Mouse (Mus musculus): ENCODE results near the gene Grin2c. TPM values are rescaled to one million over a fixed set of nuclear protein-coding genes. Genes with fewer than 3 reads are reported as not detected.

Grin2c gene
- polyA plus RNA-seq, 1 experiment: not detected

- no peak for TF ChIP-seq GATA1 (IDR thresholded peaks at IDR 0.05; ENCODE audit: low read length)
These were observed 22.8 kb upstream of the Grin2c start for GRCm38 (mm10) chr11:115289885-115290284.

- TF ChIP-seq GATA1 (IDR thresholded peaks at IDR 0.05; ENCODE audit: low read length): no peak
These were observed 21.3 kb upstream of the Grin2c start for GRCm38 (mm10) chr11:115288305-115288704.

- TF ChIP-seq GATA1 (IDR thresholded peaks at IDR 0.05; ENCODE audit: low read length): no peak
These were observed 20.3 kb upstream of the Grin2c start for GRCm38 (mm10) chr11:115287386-115287785.

- TF ChIP-seq GATA1 (IDR thresholded peaks at IDR 0.05; ENCODE audit: low read length): no peak
These were observed 19.4 kb upstream of the Grin2c start for GRCm38 (mm10) chr11:115286201-115286993.

GRCm38 (mm10) chr11:115285282-115285681, 18.2 kb upstream of the Grin2c start:
- TF ChIP-seq GATA1 (IDR thresholded peaks at IDR 0.05; ENCODE audit: low read length): no peak

- TF ChIP-seq GATA1 (IDR thresholded peaks at IDR 0.05; ENCODE audit: low read length): no peak
These were observed 17.0 kb upstream of the Grin2c start for GRCm38 (mm10) chr11:115283891-115284620.

- TF ChIP-seq GATA1 (IDR thresholded peaks at IDR 0.05; ENCODE audit: low read length): no peak
These were observed 16.4 kb upstream of the Grin2c start for GRCm38 (mm10) chr11:115283486-115283765.

GRCm38 (mm10) chr11:115282723-115283485, 15.9 kb upstream of the Grin2c start:
- no peak for TF ChIP-seq GATA1 (IDR thresholded peaks at IDR 0.05; ENCODE audit: low read length)

- TF ChIP-seq GATA1 (IDR thresholded peaks at IDR 0.05; ENCODE audit: low read length): no peak
These were observed 15.3 kb upstream of the Grin2c start for GRCm38 (mm10) chr11:115282295-115282694.

- no peak for TF ChIP-seq GATA1 (IDR thresholded peaks at IDR 0.05; ENCODE audit: low read length)
These were observed 12.7 kb upstream of the Grin2c start for GRCm38 (mm10) chr11:115279726-115280125.

- no peak for TF ChIP-seq GATA1 (IDR thresholded peaks at IDR 0.05; ENCODE audit: low read length)
These were observed 11.1 kb upstream of the Grin2c start for GRCm38 (mm10) chr11:115278176-115278575.

- no peak for TF ChIP-seq GATA1 (IDR thresholded peaks at IDR 0.05; ENCODE audit: low read length)
These were observed 10.5 kb upstream of the Grin2c start for GRCm38 (mm10) chr11:115277604-115277975.

GRCm38 (mm10) chr11:115276780-115277603, 9.9 kb upstream of the Grin2c start, which contains the start of gene Fdxr:
Fdxr (minus strand) TSS chr11:115277050.
- TF ChIP-seq GATA1 (IDR thresholded peaks at IDR 0.05; ENCODE audit: low read length): no peak

GRCm38 (mm10) chr11:115275954-115276353, 8.9 kb upstream of the Grin2c start:
- TF ChIP-seq GATA1 (IDR thresholded peaks at IDR 0.05; ENCODE audit: low read length): no peak

GRCm38 (mm10) chr11:115275509-115275908, 8.5 kb upstream of the Grin2c start:
- no peak for TF ChIP-seq GATA1 (IDR thresholded peaks at IDR 0.05; ENCODE audit: low read length)

Measured in G1E-ER4 (cell line).